Mouse (Mus musculus) E14TG2a.4 (cell line): Measurements from ENCODE around the gene D17Wsu92e.
"Not testable (repeated sequence)": the region's sequence is repeated elsewhere in the genome, so short reads cannot be mapped to it uniquely, and the experiment has no call there.

Experiments
- H3K27me3 ChIP-seq: 2 replicates; pipeline ENCODE4 v1.6.1; 2014; ENCODE audit warnings: low read length, control low read depth; ENCODE audit not compliant: insufficient read depth
- H3K36me3 ChIP-seq: 2 replicates; pipeline ENCODE4 v1.6.1; 2014; ENCODE audit warnings: low read length, control low read depth; ENCODE audit not compliant: insufficient read depth
- H3K4me1 ChIP-seq: replicated peaks from 2 replicates; pipeline ENCODE4 v1.6.1; 2014; ENCODE audit warnings: low read depth, low read length, control low read depth
- H3K4me3 ChIP-seq: replicated peaks from 2 replicates; pipeline ENCODE4 v1.5.1; 2014; ENCODE audit warnings: mild to moderate bottlenecking, low read length
- H3K9me3 ChIP-seq: 2 replicates; pipeline ENCODE4 v1.6.1; 2014; ENCODE audit warnings: low read length, control low read depth
- CTCF ChIP-seq: conservative IDR thresholded peaks from 2 replicates; pipeline ENCODE4 v1.5.1; 2014; ENCODE audit warnings: low read length
- NANOG ChIP-seq: IDR thresholded peaks from 2 replicates; pipeline ENCODE4 v1.6.1; 2014; ENCODE audit warnings: borderline replicate concordance, low read length, mixed read lengths
- POU5F1 ChIP-seq: IDR thresholded peaks from 2 replicates; pipeline ENCODE4 v1.6.1; 2014; ENCODE audit warnings: low read length, borderline replicate concordance

The D17Wsu92e gene

GRCm38 (mm10) chr17:27848351-27848750, 27.9 kb upstream of the D17Wsu92e start:
- no peak for TF ChIP-seq CTCF
- TF ChIP-seq POU5F1: no peak
- TF ChIP-seq NANOG: no peak
- Histone ChIP-seq H3K4me3 (no peak overlapping the region), H3K36me3 (peaks cover 98% of the 10 kb centered on the region), H3K27me3 (no peaks in the 10 kb centered on the region), H3K4me1 (no peaks in the 10 kb centered on the region), H3K9me3 (no peaks in the 10 kb centered on the region)

GRCm38 (mm10) chr17:27839469-27840252, 19.2 kb upstream of the D17Wsu92e start:
- TF ChIP-seq NANOG: no peak
- TF ChIP-seq CTCF: no peak
- no peak for TF ChIP-seq POU5F1
- H3K4me1 ChIP-seq: peaks cover 21% of the 10 kb centered on the region

DNA sequence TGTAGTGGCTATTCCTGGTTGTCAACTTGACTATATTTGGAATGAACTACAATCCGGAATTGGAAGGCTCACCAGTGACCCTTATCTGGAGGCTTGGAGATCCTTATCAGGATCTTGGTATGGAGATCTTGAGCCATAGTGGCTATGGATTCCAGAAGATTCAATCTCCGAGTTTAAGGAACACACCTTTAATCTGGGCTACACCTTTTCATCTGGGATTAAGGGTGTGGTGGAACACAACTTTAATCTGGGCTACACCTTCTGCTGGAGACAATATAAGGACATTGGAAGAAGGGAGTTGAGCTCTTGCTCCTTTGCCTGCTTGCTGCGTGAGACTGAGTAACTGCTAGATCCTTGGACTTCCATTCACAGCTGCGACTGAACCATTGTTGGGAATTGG, 17.4 kb upstream of the D17Wsu92e start, which contains the start of gene Snrpc:
TSS of gene Snrpc (plus strand) at position 301 of the 400 bp plus-strand sequence.
- not testable (repeated sequence) for H3K9me3 ChIP-seq

More at GRCm38 (mm10) chr17:27839469-27840252, 19.2 kb upstream of the D17Wsu92e start:
- no peaks in the 10 kb centered on the region for H3K27me3 ChIP-seq
- no peaks in the 10 kb centered on the region for H3K9me3 ChIP-seq
- H3K36me3 ChIP-seq: peaks cover 39% of the 10 kb centered on the region
- peak overlapping the region; percentile 99 for H3K4me3 ChIP-seq

DNA sequence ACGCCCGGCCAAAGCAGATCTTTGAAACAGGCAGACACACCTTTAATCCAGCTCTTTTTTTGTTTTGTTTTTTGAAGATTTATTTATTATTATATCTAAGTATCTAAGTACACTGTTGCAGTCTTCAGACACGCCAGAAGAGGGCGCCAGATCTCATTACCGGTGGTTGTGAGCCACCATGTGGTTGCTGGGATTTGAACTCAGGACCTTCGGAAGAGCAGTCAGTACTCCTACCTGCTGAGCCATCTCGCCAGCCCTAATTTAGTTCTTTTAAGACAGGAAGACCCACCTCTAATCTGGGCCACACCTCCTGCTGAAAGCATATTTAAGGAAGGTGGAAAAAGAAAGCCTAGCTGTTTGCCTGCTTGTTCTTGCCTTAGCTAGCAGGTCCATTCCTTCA, 10.0 kb upstream of the D17Wsu92e start:
- TF ChIP-seq CTCF (peak; percentile 48; the same call in 1 of the 2 replicates), POU5F1 (no peak), NANOG (no peak)
- H3K27me3 ChIP-seq: no peaks in the 10 kb centered on the region

More for the DNA sequence above, 17.4 kb upstream of the D17Wsu92e start, which contains the start of gene Snrpc:
- H3K36me3 ChIP-seq: peaks cover 21% of the 10 kb centered on the region
- peaks cover 30% of the 10 kb centered on the region for H3K4me1 ChIP-seq
- H3K27me3 ChIP-seq, H3K4me3 ChIP-seq: not testable (repeated sequence)

GRCm38 (mm10) chr17:27827511-27827910, 7.1 kb upstream of the D17Wsu92e start:
- Histone ChIP-seq H3K27me3 (no peaks in the 10 kb centered on the region), H3K36me3 (no peaks in the 10 kb centered on the region), H3K9me3 (no peaks in the 10 kb centered on the region), H3K4me1 (peaks cover 56% of the 10 kb centered on the region), H3K4me3 (peak overlapping the region; percentile 55)
- TF ChIP-seq POU5F1: no peak
- TF ChIP-seq NANOG: no peak
- TF ChIP-seq CTCF: no peak

More for the DNA sequence above, 10.0 kb upstream of the D17Wsu92e start:
- no peaks in the 10 kb centered on the region for H3K9me3 ChIP-seq
- H3K4me3 ChIP-seq: no peak overlapping the region
- H3K4me1 ChIP-seq: peaks cover 50% of the 10 kb centered on the region
- no peaks in the 10 kb centered on the region for H3K36me3 ChIP-seq

- H3K4me1 ChIP-seq: peaks cover 61% of the 10 kb centered on the region
- TF ChIP-seq CTCF (no peak), NANOG (no peak), POU5F1 (no peak)
These were observed 6.5 kb upstream of the D17Wsu92e start for GRCm38 (mm10) chr17:27826908-27827383.

DNA sequence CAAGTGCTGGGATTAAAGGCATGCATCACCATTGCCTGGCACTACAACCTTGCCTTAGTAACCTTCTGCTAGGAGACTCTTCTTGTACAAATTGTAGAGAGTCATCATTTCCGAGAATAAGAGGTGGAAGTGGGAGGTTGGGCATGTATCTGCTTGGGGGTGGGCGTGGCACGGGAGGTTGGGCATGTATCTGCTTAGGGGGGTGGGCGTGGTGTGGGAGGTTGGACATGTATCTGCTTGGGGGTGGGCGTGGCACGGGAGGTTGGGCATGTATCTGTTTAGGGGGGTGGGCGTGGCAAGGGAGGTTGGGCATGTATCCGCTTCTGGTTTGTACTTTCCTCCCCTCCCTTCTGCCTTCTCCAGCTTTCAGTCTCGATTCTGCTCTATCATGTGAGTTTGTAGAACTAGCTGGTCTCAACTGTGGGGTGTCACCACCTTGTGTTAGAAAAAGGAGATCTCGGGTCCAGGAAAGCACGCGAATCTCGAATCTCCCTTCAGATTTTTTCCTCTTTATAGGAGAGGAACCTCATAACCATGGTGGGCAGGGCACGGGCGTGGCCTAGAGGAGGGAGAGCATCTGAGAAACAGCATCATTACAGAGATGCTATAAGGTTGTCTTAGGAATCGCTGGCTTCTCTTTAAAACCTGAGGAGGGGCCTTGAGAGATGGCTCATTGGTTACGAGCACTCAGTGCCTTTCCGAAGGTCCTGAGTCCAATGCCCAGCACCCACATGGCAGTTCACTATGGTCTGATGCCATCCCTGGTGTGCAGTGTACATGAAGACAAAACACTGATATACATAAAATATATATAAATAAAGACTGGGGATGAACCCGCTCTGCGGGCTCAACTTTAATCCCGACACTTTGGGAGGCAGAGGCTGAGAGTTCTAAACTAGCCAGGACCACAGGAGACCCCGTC, 5.8 kb upstream of the D17Wsu92e start:
- Histone ChIP-seq H3K4me1 (peaks cover 68% of the 10 kb centered on the region), H3K36me3 (no peaks in the 10 kb centered on the region)

More at GRCm38 (mm10) chr17:27826908-27827383, 6.5 kb upstream of the D17Wsu92e start:
- H3K9me3 ChIP-seq: no peaks in the 10 kb centered on the region
- no peaks in the 10 kb centered on the region for H3K27me3 ChIP-seq
- no peaks in the 10 kb centered on the region for H3K36me3 ChIP-seq
- peak overlapping the region; percentile 68 for H3K4me3 ChIP-seq

GRCm38 (mm10) chr17:27825539-27825938, 5.1 kb upstream of the D17Wsu92e start:
- Histone ChIP-seq H3K36me3 (no peaks in the 10 kb centered on the region), H3K4me1 (peaks cover 72% of the 10 kb centered on the region), H3K27me3 (no peaks in the 10 kb centered on the region), H3K4me3 (peak overlapping the region; percentile 68), H3K9me3 (no peaks in the 10 kb centered on the region)
- no peak for TF ChIP-seq CTCF
- TF ChIP-seq NANOG: no peak
- TF ChIP-seq POU5F1: no peak

More for the DNA sequence above, 5.8 kb upstream of the D17Wsu92e start:
- H3K9me3 ChIP-seq: no peaks in the 10 kb centered on the region
- H3K4me3 ChIP-seq: peak overlapping the region; percentile 68
- TF ChIP-seq CTCF (no peak), NANOG (no peak), POU5F1 (no peak)
- H3K27me3 ChIP-seq: no peaks in the 10 kb centered on the region
